Mouse (Mus musculus) lung, adult 2 months (tissue): ENCODE data around the gene Capn10. TPM values are rescaled to one million over a fixed set of nuclear protein-coding genes. Genes with fewer than 3 reads are reported as not detected.

Experiments
- DNase-seq: peaks from one replicate; pipeline ENCODE4 v3.0.0; 2022
- H3K4me1 ChIP-seq: fragments of 200-500 bp; 2 replicates; pipeline ENCODE4 v1.6.1; 2011; ENCODE audit warnings: low read length; ENCODE audit not compliant: control insufficient read depth, insufficient read depth
- H3K4me3 ChIP-seq: fragments of 200-500 bp; replicated peaks from 2 replicates; pipeline ENCODE3; 2011; ENCODE audit warnings: low read depth, mild to moderate bottlenecking, control low read depth, low read length; ENCODE audit errors: extremely low read depth
- CTCF ChIP-seq: fragments of 200-500 bp; IDR thresholded peaks from 2 replicates; pipeline ENCODE4 v1.5.1; 2011; ENCODE audit warnings: mild to moderate bottlenecking, low read length, control low read depth; ENCODE audit not compliant: insufficient read depth
- POLR2A ChIP-seq: fragments of 200-500 bp; IDR thresholded peaks from 2 replicates; pipeline ENCODE4 v1.6.1; 2011; ENCODE audit warnings: low read depth, mild to moderate bottlenecking, control low read depth, low read length, borderline replicate concordance; ENCODE audit errors: extremely low read depth
- WGBS: fragments of 180-500 bp; shearing (Covaris S2); methylation state at CpG from one replicate; pipeline ENCODE4 v1.1.7; 2018; 5-methylcytosine and 5-hydroxymethylcytosine counted together
- polyA plus RNA-seq: library from polyadenylated mRNA; depleted of rRNA; stranded (reverse); fragments of >200 nt; gene quantifications from 2 replicates; pipeline ENCODE4 v1.2.3, GENCODE M21; 2012; rRNA removed

The Capn10 gene
- polyA plus RNA-seq, 1 experiment: 27.3 TPM

DNA sequence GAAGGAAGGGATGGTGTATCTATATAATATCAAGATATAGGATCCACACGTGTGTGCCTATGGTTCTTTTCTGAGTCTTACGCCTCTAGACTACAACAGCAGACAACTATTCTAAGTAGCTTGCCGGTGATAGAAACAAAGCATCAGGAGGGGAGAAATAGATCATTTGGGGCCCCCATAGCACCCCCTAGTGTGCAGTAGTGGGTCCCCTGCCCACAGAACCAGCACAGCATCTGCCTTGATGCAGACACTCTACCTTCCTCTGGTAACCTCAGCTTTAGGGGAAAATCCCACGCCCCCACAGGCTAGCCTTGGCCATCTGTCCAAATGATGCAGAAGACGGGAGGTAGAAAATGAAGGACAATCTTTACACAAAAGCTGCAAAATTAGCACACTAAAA is 50.8 kb downstream of the Capn10 start:
- 86% methylated on average over 5 of the region's 5 CpGs for WGBS
- DNase-seq: no peak
- TF ChIP-seq POLR2A (no peak), CTCF (0 out of 2 replicates have a peak, but pooled peaks have one; percentile 2)
- H3K4me3 ChIP-seq: no peak overlapping the region
- H3K4me1 ChIP-seq: peaks cover 4% of the 10 kb centered on the region

GRCm38 (mm10) chr1:92988894-92989293 is 54.7 kb downstream of the Capn10 start:
- no peak for DNase-seq
- no peak overlapping the region for H3K4me3 ChIP-seq
- WGBS: 61% methylated on average over 4 of the region's 4 CpGs

GRCm38 (mm10) chr1:92989891-92990290 is 55.7 kb downstream of the Capn10 start:
- peak; percentile 1 for DNase-seq
- TF ChIP-seq POLR2A (no peak), CTCF (no peak)
- no peak overlapping the region for H3K4me3 ChIP-seq
- WGBS: 53% methylated on average over 4 of the region's 4 CpGs
- H3K4me1 ChIP-seq: no peaks in the 10 kb centered on the region

More at GRCm38 (mm10) chr1:92988894-92989293, 54.7 kb downstream of the Capn10 start:
- TF ChIP-seq CTCF: no peak
- TF ChIP-seq POLR2A: no peak
- H3K4me1 ChIP-seq: no peaks in the 10 kb centered on the region

- TF ChIP-seq POLR2A (no peak), CTCF (no peak)
- WGBS: 77% methylated on average over 6 of the region's 6 CpGs
Observed at GRCm38 (mm10) chr1:92992214-92992855, 58.2 kb downstream of the Capn10 start.

GRCm38 (mm10) chr1:92992880-92993279 is 58.7 kb downstream of the Capn10 start:
- 71% methylated on average over 2 of the region's 2 CpGs for WGBS
- Histone ChIP-seq H3K4me3 (no peak overlapping the region), H3K4me1 (no peaks in the 10 kb centered on the region)
- no peak for DNase-seq
- no peak for TF ChIP-seq POLR2A
- no peak for TF ChIP-seq CTCF

More at GRCm38 (mm10) chr1:92992214-92992855, 58.2 kb downstream of the Capn10 start:
- Histone ChIP-seq H3K4me3 (no peak overlapping the region), H3K4me1 (no peaks in the 10 kb centered on the region)
- DNase-seq: no peak

Other genes with a start within 250 kb of the Capn10 start
- 23.4 and 23.6 TPM in 2 replicates for gene Gpc1, start 102.7 kb upstream of the Capn10 start, polyA plus RNA-seq
- 1.0 and 1.5 TPM in 2 replicates for gene Ankmy1, start 31.5 kb upstream of the Capn10 start, polyA plus RNA-seq
- 21.9 and 27.1 TPM in 2 replicates for gene Dusp28, start 27.4 kb upstream of the Capn10 start, polyA plus RNA-seq
- gene Rnpepl1, start 23.6 kb upstream of the Capn10 start, polyA plus RNA-seq: 249 and 277 TPM in 2 replicates
- 5.5 and 8.2 TPM in 2 replicates for gene Gpr35, start 16.5 kb downstream of the Capn10 start, polyA plus RNA-seq
- 0.14 TPM in 1 of 2 replicates, not detected in the other for gene Aqp12, start 72.0 kb downstream of the Capn10 start, polyA plus RNA-seq
- 2.0 and 2.7 TPM in 2 replicates for gene Kif1a, start 167.6 kb downstream of the Capn10 start, polyA plus RNA-seq
- gene Agxt, start 200.9 kb downstream of the Capn10 start, polyA plus RNA-seq: not detected in 2 replicates
- gene 2310007B03Rik, start 226.6 kb downstream of the Capn10 start, polyA plus RNA-seq: 72.6 and 75.8 TPM in 2 replicates
- 2.2 and 2.8 TPM in 2 replicates for gene Crocc2, start 234.3 kb downstream of the Capn10 start, polyA plus RNA-seq